Comparison of ENCODE assay signal across 24 mouse cellular contexts in genomic region chr11:102656931-102657330, GRCm38 (mm10). TPM values are rescaled to one million over a fixed set of nuclear protein-coding genes. Genes with fewer than 3 reads are reported as not detected.
DNase-seq lines count a peak whose midpoint lies in the region; ATAC-seq and TF ChIP-seq lines count a peak whose summit lies in the region.
"Had no signal": no experiment of that assay in that cellular context is flagged by ENCODE, and none has a peak within 500 bp of the region (broad histone marks: within the 10 kb centered on the region; RNA-seq: fewer than 3 reads in every experiment).

No protein-coding gene starts in this region.

- H3K4me3 ChIP-seq in heart, embryonic 11.5 days (ENCODE audit: low read depth, low read length) = no peak overlapping the region
- H3K4me3 ChIP-seq in megakaryocyte, embryonic 14.5 days (replicated peaks) = peak overlapping the region; percentile 78
- no peak overlapping the region for H3K4me3 ChIP-seq in midbrain, postnatal 0 days (ENCODE audit: low read depth, low read length)
- H3K4me3 ChIP-seq in midbrain, embryonic 13.5 days (replicated peaks) = no peak overlapping the region
- H3K4me3 ChIP-seq: embryonic facial prominence, embryonic 15.5 days; erythroblast, embryonic 14.5 days; forebrain, embryonic 10.5 days; gastrocnemius, adult 2 months; hindbrain, embryonic 13.5 days had no signal

- no peak overlapping the region for H3K9ac ChIP-seq in heart, embryonic 11.5 days (ENCODE audit: low read depth, low read length)
- no peak overlapping the region for H3K9ac ChIP-seq in midbrain, postnatal 0 days (replicated peaks; ENCODE audit: low read length, poor library complexity, severe bottlenecking)
- H3K9ac ChIP-seq in midbrain, embryonic 13.5 days (replicated peaks) = no peak overlapping the region
- H3K9ac ChIP-seq: embryonic facial prominence, embryonic 15.5 days; hindbrain, embryonic 13.5 days had no signal

- no peaks in the 10 kb centered on the region for H3K36me3 ChIP-seq in heart, embryonic 11.5 days (ENCODE audit: control insufficient read depth, insufficient read depth, low read length)
- H3K36me3 ChIP-seq in megakaryocyte, embryonic 14.5 days (replicated peaks; ENCODE audit: low read length) = no peaks in the 10 kb centered on the region
- no peaks in the 10 kb centered on the region for H3K36me3 ChIP-seq in midbrain, postnatal 0 days (ENCODE audit: insufficient read depth, low read length)
- no peaks in the 10 kb centered on the region for H3K36me3 ChIP-seq in midbrain, embryonic 13.5 days
- H3K36me3 ChIP-seq: embryonic facial prominence, embryonic 15.5 days; forebrain, embryonic 10.5 days; hindbrain, embryonic 13.5 days had no signal

- H3K4me1 ChIP-seq in heart, embryonic 11.5 days (ENCODE audit: control insufficient read depth, insufficient read depth, low read length) = no peaks in the 10 kb centered on the region
- H3K4me1 ChIP-seq in megakaryocyte, embryonic 14.5 days = peaks cover 18% of the 10 kb centered on the region
- no peaks in the 10 kb centered on the region for H3K4me1 ChIP-seq in midbrain, postnatal 0 days (ENCODE audit: insufficient read depth, low read length)
- H3K4me1 ChIP-seq in midbrain, embryonic 13.5 days (replicated peaks) = no peaks in the 10 kb centered on the region
- H3K4me1 ChIP-seq: hindbrain, embryonic 13.5 days had no signal

- H3K27me3 ChIP-seq in heart, embryonic 11.5 days (ENCODE audit: control insufficient read depth, insufficient read depth, low read length) = no peaks in the 10 kb centered on the region
- peaks cover 7% of the 10 kb centered on the region for H3K27me3 ChIP-seq in megakaryocyte, embryonic 14.5 days (replicated peaks)
- no peaks in the 10 kb centered on the region for H3K27me3 ChIP-seq in midbrain, postnatal 0 days (ENCODE audit: insufficient read depth, low read length)
- no peaks in the 10 kb centered on the region for H3K27me3 ChIP-seq in midbrain, embryonic 13.5 days
- H3K27me3 ChIP-seq: embryonic facial prominence, embryonic 15.5 days; hindbrain, embryonic 13.5 days had no signal

- H3K4me2 ChIP-seq in heart, embryonic 11.5 days = no peak overlapping the region
- H3K4me2 ChIP-seq in midbrain, postnatal 0 days (ENCODE audit: low read depth, low read length, poor library complexity, severe bottlenecking) = no peak overlapping the region
- H3K4me2 ChIP-seq in midbrain, embryonic 13.5 days (replicated peaks) = no peak overlapping the region
- H3K4me2 ChIP-seq: hindbrain, embryonic 13.5 days had no signal

- DNase-seq in heart, adult 11 months = peak; percentile 25
- no peak for DNase-seq in midbrain, postnatal 0 days (ENCODE audit: low spot score)
- DNase-seq: adrenal gland, postnatal 25 days; cerebellum, adult 18-20 months; cerebellum, adult 9-11 months; embryo, embryonic 11 days; gastrocnemius, adult 2 months; gastrocnemius, postnatal 25 days; heart, postnatal 10 days; heart, postnatal 4 days had no signal

- no peak overlapping the region for H3K27ac ChIP-seq in heart, embryonic 11.5 days (ENCODE audit: low read depth, low read length)
- no peak overlapping the region for H3K27ac ChIP-seq in midbrain, postnatal 0 days (ENCODE audit: low read depth, low read length)
- no peak overlapping the region for H3K27ac ChIP-seq in midbrain, embryonic 13.5 days
- H3K27ac ChIP-seq: embryonic facial prominence, embryonic 15.5 days; forebrain, embryonic 10.5 days; gastrocnemius, adult 2 months; hindbrain, embryonic 13.5 days; hindbrain, postnatal 0 days had no signal

- ATAC-seq in heart, embryonic 11.5 days (replicated peaks; ENCODE audit: insufficient number of reproducible peaks, low FRiP score, low TSS enrichment) = no peak
- no peak for ATAC-seq in megakaryocyte, adult 5-6 weeks (ENCODE audit: poor library complexity, severe bottlenecking)
- ATAC-seq in common myeloid progenitor, adult 5-6 weeks (replicated peaks; ENCODE audit: low read depth, poor library complexity, severe bottlenecking) = 0 out of 2 replicates have a peak, but pooled peaks have one; percentile 36
- ATAC-seq in midbrain, postnatal 0 days (ENCODE audit: low FRiP score) = no peak
- ATAC-seq in midbrain, embryonic 13.5 days = no peak
- ATAC-seq: forebrain, embryonic 14.5 days; hindbrain, postnatal 0 days; intestine, embryonic 16.5 days had no signal

- H3K9me3 ChIP-seq in heart, embryonic 11.5 days (replicated peaks; ENCODE audit: control insufficient read depth, low read length) = no peaks in the 10 kb centered on the region
- 0 out of 2 replicates have a peak, but pooled peaks cover 6% of the 10 kb centered on the region for H3K9me3 ChIP-seq in megakaryocyte, embryonic 14.5 days
- H3K9me3 ChIP-seq in midbrain, postnatal 0 days (ENCODE audit: low read length) = no peaks in the 10 kb centered on the region
- H3K9me3 ChIP-seq in midbrain, embryonic 13.5 days = no peaks in the 10 kb centered on the region
- H3K9me3 ChIP-seq: embryonic facial prominence, embryonic 15.5 days; forebrain, embryonic 10.5 days; hindbrain, embryonic 13.5 days had no signal

- WGBS in heart, embryonic 11.5 days (ENCODE audit: insufficient replicate concordance) = 63% methylated on average over 6 of the region's 6 CpGs
- 81% methylated on average over 6 of the region's 6 CpGs for WGBS in midbrain, postnatal 0 days
- WGBS in midbrain, embryonic 13.5 days = 77% methylated on average over 6 of the region's 6 CpGs

- no peak for TF ChIP-seq CTCF in midbrain, postnatal 0 days (IDR thresholded peaks at IDR 0.05)

RNA-seq across cellular contexts. Expression of gene Meioc, which starts 6.6 kb away (rescaled TPM):
- 0.96 and 1.1 TPM in 2 replicates for polyA plus RNA-seq in heart, embryonic 11.5 days (2014; fragmentation: Nextera tagmentation; extraction: Ambion mirVana)
- polyA plus RNA-seq in megakaryocyte, embryonic 14.5 days (2012; ENCODE audit: insufficient read depth, low replicate concordance) = not detected in 2 replicates
- total RNA-seq in megakaryocyte, adult 5-6 weeks (2015) = not detected in 2 replicates
- total RNA-seq in megakaryocyte, adult 5-6 weeks (2017) = not detected in 2 replicates
- total RNA-seq in common myeloid progenitor, adult 5-6 weeks (2017) = not detected in 2 replicates
- not detected in 2 replicates for total RNA-seq in midbrain, postnatal 0 days (2014; rRNA removed)
- 0.21 and 0.23 TPM in 2 replicates for polyA plus RNA-seq in midbrain, postnatal 0 days (2015; fragmentation: Nextera tagmentation; extraction: Ambion mirVana)
- polyA plus RNA-seq in midbrain, embryonic 13.5 days (2015; fragmentation: Nextera tagmentation; extraction: Ambion mirVana) = 0.04 and 0.05 TPM in 2 replicates
- total RNA-seq: adrenal gland, adult 18-20 months; gastrocnemius, adult 2 months; gastrocnemius, postnatal 25 days; granulocyte monocyte progenitor cell, adult 5-6 weeks; hindbrain, postnatal 0 days had no signal
- polyA plus RNA-seq: erythroblast, embryonic 14.5 days had no signal

RNA-seq across cellular contexts. Expression of gene Ccdc43, which starts 40.7 kb away (rescaled TPM):
- polyA plus RNA-seq in heart, embryonic 11.5 days (2014; fragmentation: Nextera tagmentation; extraction: Ambion mirVana) = 39.5 and 41.8 TPM in 2 replicates
- polyA plus RNA-seq in megakaryocyte, embryonic 14.5 days (2012; ENCODE audit: insufficient read depth, low replicate concordance) = 3.3 TPM in 1 of 2 replicates, not detected in the other
- total RNA-seq in megakaryocyte, adult 5-6 weeks (2015) = 17.1 and 18.1 TPM in 2 replicates
- 27.2 and 30.2 TPM in 2 replicates for total RNA-seq in megakaryocyte, adult 5-6 weeks (2017)
- total RNA-seq in common myeloid progenitor, adult 5-6 weeks (2017) = 41.4 and 43.8 TPM in 2 replicates
- total RNA-seq in midbrain, postnatal 0 days (2014; rRNA removed) = 23.9 and 31.0 TPM in 2 replicates
- 33.8 and 35.1 TPM in 2 replicates for polyA plus RNA-seq in midbrain, postnatal 0 days (2015; fragmentation: Nextera tagmentation; extraction: Ambion mirVana)
- 41.6 and 49.1 TPM in 2 replicates for polyA plus RNA-seq in midbrain, embryonic 13.5 days (2015; fragmentation: Nextera tagmentation; extraction: Ambion mirVana)

RNA-seq across cellular contexts. Expression of gene Fzd2, which starts 52.7 kb away (rescaled TPM):
- polyA plus RNA-seq in heart, embryonic 11.5 days (2014; fragmentation: Nextera tagmentation; extraction: Ambion mirVana) = 23.9 and 25.0 TPM in 2 replicates
- 1.2 and 3.1 TPM in 2 replicates for polyA plus RNA-seq in megakaryocyte, embryonic 14.5 days (2012; ENCODE audit: insufficient read depth, low replicate concordance)
- total RNA-seq in megakaryocyte, adult 5-6 weeks (2015) = not detected in 2 replicates
- total RNA-seq in megakaryocyte, adult 5-6 weeks (2017) = not detected in 2 replicates
- total RNA-seq in common myeloid progenitor, adult 5-6 weeks (2017) = not detected in 2 replicates
- total RNA-seq in midbrain, postnatal 0 days (2014; rRNA removed) = 16.8 and 17.3 TPM in 2 replicates
- 3.9 and 4.5 TPM in 2 replicates for polyA plus RNA-seq in midbrain, postnatal 0 days (2015; fragmentation: Nextera tagmentation; extraction: Ambion mirVana)
- 10.8 and 13.2 TPM in 2 replicates for polyA plus RNA-seq in midbrain, embryonic 13.5 days (2015; fragmentation: Nextera tagmentation; extraction: Ambion mirVana)
- total RNA-seq: granulocyte monocyte progenitor cell, adult 5-6 weeks had no signal
- polyA plus RNA-seq: erythroblast, embryonic 14.5 days had no signal
